Mouse (Mus musculus): ENCODE results near the gene Olfr221.
"Not testable (repeated sequence)": the region's sequence is repeated elsewhere in the genome, so short reads cannot be mapped to it uniquely, and the experiment has no call there.

Olfr221 gene

GRCm38 (mm10) chr14:52042359-52042758 lies at the start of gene Olfr221:
TSS of gene Olfr221 (minus strand) at chr14:52042459.
- DNase-seq (ENCODE audit: low spot score in 2 of 2), result not testable (repeated sequence)

GRCm38 (mm10) chr14:52083083-52083482 lies 40.8 kb upstream of the Olfr221 start:
- no peak for DNase-seq (ENCODE audit: low spot score in 2 of 2)

- DNase-seq (ENCODE audit: low spot score in 2 of 2), result no peak
Observed at GRCm38 (mm10) chr14:52071599-52072137, 29.4 kb upstream of the Olfr221 start.

- DNase-seq (ENCODE audit: low spot score in 2 of 2), result no peak
Observed at GRCm38 (mm10) chr14:52066135-52066534, 23.9 kb upstream of the Olfr221 start.

GRCm38 (mm10) chr14:52061798-52062197 lies 19.5 kb upstream of the Olfr221 start:
- no peak for DNase-seq (ENCODE audit: low spot score in 2 of 2)

GRCm38 (mm10) chr14:52060800-52061199 lies 18.5 kb upstream of the Olfr221 start:
- peak in 1 of 2 experiments; percentile 22 for DNase-seq (ENCODE audit: low spot score in 2 of 2)

- no peak for DNase-seq (ENCODE audit: low spot score in 2 of 2)
Observed at GRCm38 (mm10) chr14:52059982-52060381, 17.7 kb upstream of the Olfr221 start.

- DNase-seq (ENCODE audit: low spot score in 2 of 2), result not testable (repeated sequence)
Observed at GRCm38 (mm10) chr14:52052720-52053119, 10.5 kb upstream of the Olfr221 start.

- no peak for DNase-seq (ENCODE audit: low spot score in 2 of 2)
Observed at GRCm38 (mm10) chr14:52045966-52046565, 3.8 kb upstream of the Olfr221 start.

GRCm38 (mm10) chr14:52044901-52045678 lies 2.8 kb upstream of the Olfr221 start:
- no peak for DNase-seq (ENCODE audit: low spot score in 2 of 2)

GRCm38 (mm10) chr14:52043446-52043845 lies 1.2 kb upstream of the Olfr221 start:
- DNase-seq (ENCODE audit: low spot score in 2 of 2), result no peak

- no peak for DNase-seq (ENCODE audit: low spot score in 2 of 2)
Observed at GRCm38 (mm10) chr14:52039332-52039731, 2.9 kb downstream of the Olfr221 start.

GRCm38 (mm10) chr14:52035926-52036325 lies 6.3 kb downstream of the Olfr221 start:
- no peak for DNase-seq (ENCODE audit: low spot score in 2 of 2)

- no peak for DNase-seq (ENCODE audit: low spot score in 2 of 2)
Observed at GRCm38 (mm10) chr14:52026342-52026741, 15.9 kb downstream of the Olfr221 start.

GRCm38 (mm10) chr14:52024133-52024532 lies 18.1 kb downstream of the Olfr221 start:
- no peak for DNase-seq (ENCODE audit: low spot score in 2 of 2)

- peak; percentile 79 to 82 for DNase-seq (ENCODE audit: low spot score in 2 of 2)
Observed at GRCm38 (mm10) chr14:52022709-52023459, 19.4 kb downstream of the Olfr221 start.

GRCm38 (mm10) chr14:52022244-52022708 lies 20.0 kb downstream of the Olfr221 start:
- no peak for DNase-seq (ENCODE audit: low spot score in 2 of 2)

- no peak for DNase-seq (ENCODE audit: low spot score in 2 of 2)
Observed at GRCm38 (mm10) chr14:52021568-52022212, 20.6 kb downstream of the Olfr221 start.

- DNase-seq (ENCODE audit: low spot score in 2 of 2), result no peak
Observed at GRCm38 (mm10) chr14:52021138-52021529, 21.1 kb downstream of the Olfr221 start.

GRCm38 (mm10) chr14:52020486-52021137 lies 21.6 kb downstream of the Olfr221 start, which contains the start of gene Zfp219:
TSS of gene Zfp219 (minus strand) at chr14:52020733.
- DNase-seq (ENCODE audit: low spot score in 2 of 2), result peak; percentile 72 to 76

Data from frontal cortex, postnatal 36 days (tissue).